Mouse (Mus musculus): ENCODE measurements around the gene Togaram2. TPM values are rescaled to one million over a fixed set of nuclear protein-coding genes. Genes with fewer than 3 reads are reported as not detected.

Gene Togaram2
- polyA plus RNA-seq, 1 experiment from 2014 or later = 0.05 TPM

DNA sequence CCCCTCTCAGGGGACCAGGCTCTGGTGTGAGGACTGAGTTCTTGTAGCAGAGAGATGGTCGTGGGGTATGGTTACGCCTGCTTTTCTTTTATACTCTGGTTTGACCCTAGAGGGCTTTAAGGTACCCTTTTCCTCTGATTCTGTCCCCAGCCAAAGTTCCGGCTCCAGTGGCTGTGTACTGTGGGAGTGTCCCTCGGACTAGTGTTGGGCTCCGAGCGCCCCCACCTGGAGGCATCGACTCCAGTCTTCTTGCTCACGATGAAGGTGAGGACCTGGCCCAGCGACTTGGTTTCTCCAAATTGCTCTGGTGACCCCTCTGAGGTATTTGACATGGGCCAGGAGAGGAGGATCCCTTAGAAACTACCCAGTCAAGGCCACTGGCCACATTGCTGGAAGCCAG lies 14.4 kb downstream of the Togaram2 start:
- Histone ChIP-seq H3K9me3 (no peaks in the 10 kb centered on the region), H3K4me3 (no peak overlapping the region), H3K27ac (replicated peaks) (no peak overlapping the region), H3K36me3 (replicated peaks) (no peaks in the 10 kb centered on the region), H3K27me3 (replicated peaks; ENCODE audit: low read depth, poor library complexity, severe bottlenecking) (no peaks in the 10 kb centered on the region), H3K4me1 (0 out of 2 replicates have a peak, but pooled peaks cover 8% of the 10 kb centered on the region)
- 70% methylated on average over 9 of the region's 9 CpGs for WGBS
- DNase-seq (ENCODE audit: low spot score) = no peak

DNA sequence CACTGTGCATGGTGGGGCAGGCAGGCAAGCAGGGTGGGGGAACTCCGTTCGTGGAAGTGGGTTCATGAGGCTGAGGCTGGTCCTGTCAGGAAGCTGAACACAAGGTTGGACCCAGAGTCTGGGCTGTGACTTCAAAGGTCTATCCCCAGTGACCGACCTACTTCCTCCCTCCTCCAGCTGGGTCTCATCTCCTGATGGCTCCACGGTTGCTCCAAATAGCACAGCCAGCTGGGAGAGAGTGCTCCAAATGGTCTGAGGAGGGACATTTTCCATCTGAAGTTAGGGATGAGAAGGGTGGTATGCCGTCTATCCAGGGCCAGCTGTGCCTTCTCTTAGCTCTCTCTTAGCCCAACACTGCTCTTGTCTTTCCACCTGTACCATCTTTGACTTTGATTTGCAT lies 16.8 kb downstream of the Togaram2 start:
- no peaks in the 10 kb centered on the region for H3K27me3 ChIP-seq (replicated peaks; ENCODE audit: low read depth, poor library complexity, severe bottlenecking)
- H3K4me1 ChIP-seq = peaks cover 15% of the 10 kb centered on the region
- no peaks in the 10 kb centered on the region for H3K9me3 ChIP-seq
- H3K4me3 ChIP-seq = no peak overlapping the region
- DNase-seq (ENCODE audit: low spot score) = no peak
- 83% methylated on average over 5 of the region's 5 CpGs for WGBS
- H3K36me3 ChIP-seq (replicated peaks) = no peaks in the 10 kb centered on the region
- no peak overlapping the region for H3K27ac ChIP-seq (replicated peaks)

DNA sequence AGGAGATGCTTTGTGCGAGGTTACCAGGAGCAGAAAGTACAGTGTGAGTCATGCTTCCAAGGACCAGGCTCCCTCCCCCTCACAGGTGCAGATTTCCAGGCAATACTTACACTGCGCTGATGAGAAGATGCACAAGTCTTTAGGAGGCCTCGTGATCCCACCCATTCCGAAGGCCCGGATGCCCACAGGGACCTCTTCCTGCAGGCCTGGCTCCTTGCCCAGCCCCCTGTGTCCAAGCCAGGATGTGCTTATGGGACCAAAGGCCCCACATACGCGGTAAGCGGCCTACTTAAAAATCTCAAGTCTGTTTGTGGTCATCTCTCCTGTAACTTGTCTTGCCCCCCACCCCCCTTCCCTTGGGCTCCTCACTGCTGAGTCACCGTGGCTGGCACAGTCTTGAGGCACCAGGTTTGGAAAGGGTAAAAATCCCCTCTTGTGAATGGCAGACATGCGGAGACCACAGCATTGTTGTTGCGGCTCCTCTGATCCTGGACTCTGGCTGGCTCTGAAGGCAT lies 18.4 kb downstream of the Togaram2 start:
- H3K36me3 ChIP-seq (replicated peaks) = no peaks in the 10 kb centered on the region
- no peak overlapping the region for H3K27ac ChIP-seq (replicated peaks)
- H3K4me3 ChIP-seq = no peak overlapping the region
- no peaks in the 10 kb centered on the region for H3K9me3 ChIP-seq
- H3K27me3 ChIP-seq (replicated peaks; ENCODE audit: low read depth, poor library complexity, severe bottlenecking) = no peaks in the 10 kb centered on the region
- H3K4me1 ChIP-seq = peaks cover 24% of the 10 kb centered on the region
- 84% methylated on average over 11 of the region's 11 CpGs for WGBS
- no peak for DNase-seq (ENCODE audit: low spot score)

DNA sequence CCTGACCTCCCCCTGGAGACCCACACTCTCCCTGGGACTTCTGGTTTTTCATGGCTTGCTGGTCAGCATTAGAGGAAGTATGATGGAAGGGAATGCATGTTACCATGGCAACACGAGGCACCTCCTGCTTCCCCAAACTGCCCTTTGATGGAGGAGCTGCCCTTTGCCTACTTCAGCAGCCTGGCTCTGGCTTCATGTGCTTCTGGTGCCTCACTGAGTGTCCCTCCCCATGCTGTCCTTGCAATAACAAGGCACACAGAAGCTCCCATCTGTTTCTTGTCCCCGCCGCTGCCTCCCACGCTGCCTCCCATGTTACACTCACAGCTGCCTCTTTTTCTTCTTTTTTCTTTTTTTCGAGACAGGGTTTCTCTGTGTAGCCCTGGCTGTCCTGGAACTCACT lies 20.3 kb downstream of the Togaram2 start:
- Histone ChIP-seq H3K27ac (replicated peaks) (no peak overlapping the region; the same call in 1 of the 2 replicates), H3K4me1 (peaks cover 29% of the 10 kb centered on the region), H3K27me3 (replicated peaks; ENCODE audit: low read depth, poor library complexity, severe bottlenecking) (no peaks in the 10 kb centered on the region), H3K36me3 (replicated peaks) (no peaks in the 10 kb centered on the region), H3K4me3 (no peak overlapping the region), H3K9me3 (no peaks in the 10 kb centered on the region)
- peak; percentile 30 for DNase-seq (ENCODE audit: low spot score)
- 65% methylated on average over 5 of the region's 5 CpGs for WGBS

DNA sequence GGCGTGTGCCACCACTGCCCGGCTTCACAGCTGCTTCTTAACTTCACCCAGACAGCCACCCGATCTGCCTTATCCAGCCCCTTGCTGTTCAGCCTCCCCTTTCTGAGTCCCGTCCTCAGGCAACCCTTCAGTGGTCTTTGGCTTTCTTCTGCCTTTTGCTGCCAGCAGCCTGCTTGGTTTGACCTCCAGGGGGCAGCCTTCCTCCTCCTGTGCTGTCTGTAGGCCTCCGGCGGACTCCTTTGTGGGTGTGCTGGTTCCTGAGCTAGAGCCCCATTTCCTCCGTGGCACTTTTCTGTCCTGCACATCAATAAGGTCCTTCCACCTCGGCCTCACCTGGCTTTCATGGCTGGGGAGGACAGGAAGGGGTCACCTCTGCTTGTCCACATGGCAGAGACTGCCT lies 20.7 kb downstream of the Togaram2 start:
- no peaks in the 10 kb centered on the region for H3K9me3 ChIP-seq
- WGBS = 53% methylated on average over 8 of the region's 8 CpGs
- H3K4me1 ChIP-seq = peaks cover 29% of the 10 kb centered on the region
- DNase-seq (ENCODE audit: low spot score) = peak; percentile 57
- no peaks in the 10 kb centered on the region for H3K36me3 ChIP-seq (replicated peaks)
- H3K27ac ChIP-seq (replicated peaks) = peak overlapping the region; percentile 25; the same call in 1 of the 2 replicates
- no peak overlapping the region for H3K4me3 ChIP-seq
- no peaks in the 10 kb centered on the region for H3K27me3 ChIP-seq (replicated peaks; ENCODE audit: low read depth, poor library complexity, severe bottlenecking)

DNA sequence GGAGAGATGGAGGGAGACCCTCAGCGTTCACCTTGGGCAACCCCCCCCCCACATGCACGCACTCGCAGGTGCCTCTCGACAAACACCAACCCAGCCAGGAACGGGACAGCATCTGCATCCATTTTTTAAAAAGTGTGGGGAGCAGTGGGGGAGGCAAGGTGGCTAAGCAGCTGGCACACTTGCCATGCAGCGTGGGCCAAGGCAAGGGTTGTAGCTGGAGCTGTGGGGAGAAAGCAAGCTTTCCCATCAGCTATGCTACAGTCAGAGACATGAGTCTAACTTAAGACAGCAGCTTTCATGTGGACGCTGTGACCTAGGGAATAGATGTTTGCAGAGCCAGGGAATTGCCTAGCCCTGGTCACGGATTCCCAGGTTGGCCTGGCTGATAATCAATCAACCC lies 22.1 kb downstream of the Togaram2 start:
- Histone ChIP-seq H3K36me3 (replicated peaks) (no peaks in the 10 kb centered on the region), H3K27me3 (replicated peaks; ENCODE audit: low read depth, poor library complexity, severe bottlenecking) (no peaks in the 10 kb centered on the region), H3K4me1 (peaks cover 29% of the 10 kb centered on the region), H3K4me3 (no peak overlapping the region), H3K27ac (replicated peaks) (no peak overlapping the region), H3K9me3 (no peaks in the 10 kb centered on the region)
- 93% methylated on average over 8 of the region's 8 CpGs for WGBS
- no peak for DNase-seq (ENCODE audit: low spot score)

DNA sequence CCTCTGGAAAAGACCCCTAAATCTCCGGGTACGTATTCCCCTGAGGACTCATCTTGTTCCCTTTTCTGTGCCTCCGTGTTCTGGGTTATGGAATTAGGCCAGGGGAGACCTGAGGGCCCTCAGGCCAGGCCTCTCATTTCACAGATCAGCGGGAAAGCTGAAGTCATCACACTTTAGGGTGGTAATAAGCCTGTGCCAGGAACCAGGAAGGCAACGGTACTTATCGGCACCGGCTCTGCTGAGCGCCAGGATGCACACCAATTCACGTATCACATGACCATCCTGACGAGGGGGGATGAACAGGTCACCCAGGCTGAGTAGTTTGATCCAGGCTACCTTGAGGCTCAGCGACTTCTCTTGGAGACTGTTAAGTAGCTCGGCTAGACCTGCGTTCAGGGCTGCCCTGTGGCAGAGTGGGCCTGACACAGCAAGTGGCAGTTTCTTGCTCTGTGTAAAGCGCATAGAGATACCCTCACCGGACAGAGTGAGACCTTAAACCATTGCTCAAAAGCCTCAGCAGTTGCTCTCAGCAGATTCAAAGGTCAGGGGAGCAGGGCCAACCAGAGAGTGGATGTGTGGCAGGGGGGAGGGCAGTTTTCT lies 22.8 kb downstream of the Togaram2 start:
- 81% methylated on average over 15 of the region's 15 CpGs for WGBS
- Histone ChIP-seq H3K4me3 (no peak overlapping the region), H3K4me1 (peaks cover 29% of the 10 kb centered on the region), H3K9me3 (no peaks in the 10 kb centered on the region), H3K36me3 (replicated peaks) (no peaks in the 10 kb centered on the region), H3K27ac (replicated peaks) (peak overlapping the region; percentile 40; the same call in 1 of the 2 replicates), H3K27me3 (replicated peaks; ENCODE audit: low read depth, poor library complexity, severe bottlenecking) (no peaks in the 10 kb centered on the region)
- no peak for DNase-seq (ENCODE audit: low spot score)

DNA sequence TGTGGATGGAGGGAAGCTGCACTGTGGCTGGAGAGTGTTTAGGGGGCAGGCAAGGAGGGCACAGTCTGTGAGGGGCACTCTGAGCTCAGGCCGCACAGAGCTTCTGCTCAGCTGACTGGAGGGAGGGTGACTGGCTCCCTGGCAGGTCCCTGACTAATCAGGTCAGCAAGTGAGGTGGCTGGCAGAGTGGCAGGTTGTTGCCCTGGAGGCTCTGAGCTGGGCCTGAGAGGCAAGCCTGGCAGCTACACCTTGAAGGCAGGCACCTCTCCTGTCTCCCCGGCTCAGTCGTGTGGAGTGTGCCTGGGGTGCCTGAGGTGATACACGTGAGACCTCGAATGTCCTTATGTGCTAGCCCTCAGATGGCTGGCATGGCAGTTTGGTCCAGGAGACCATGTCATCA lies 23.3 kb downstream of the Togaram2 start:
- no peaks in the 10 kb centered on the region for H3K36me3 ChIP-seq (replicated peaks)
- DNase-seq (ENCODE audit: low spot score) = no peak
- no peaks in the 10 kb centered on the region for H3K9me3 ChIP-seq
- H3K27ac ChIP-seq (replicated peaks) = peak overlapping the region; percentile 40; the same call in 1 of the 2 replicates
- no peaks in the 10 kb centered on the region for H3K27me3 ChIP-seq (replicated peaks; ENCODE audit: low read depth, poor library complexity, severe bottlenecking)
- WGBS = 82% methylated on average over 5 of the region's 5 CpGs
- peaks cover 26% of the 10 kb centered on the region for H3K4me1 ChIP-seq
- no peak overlapping the region for H3K4me3 ChIP-seq

DNA sequence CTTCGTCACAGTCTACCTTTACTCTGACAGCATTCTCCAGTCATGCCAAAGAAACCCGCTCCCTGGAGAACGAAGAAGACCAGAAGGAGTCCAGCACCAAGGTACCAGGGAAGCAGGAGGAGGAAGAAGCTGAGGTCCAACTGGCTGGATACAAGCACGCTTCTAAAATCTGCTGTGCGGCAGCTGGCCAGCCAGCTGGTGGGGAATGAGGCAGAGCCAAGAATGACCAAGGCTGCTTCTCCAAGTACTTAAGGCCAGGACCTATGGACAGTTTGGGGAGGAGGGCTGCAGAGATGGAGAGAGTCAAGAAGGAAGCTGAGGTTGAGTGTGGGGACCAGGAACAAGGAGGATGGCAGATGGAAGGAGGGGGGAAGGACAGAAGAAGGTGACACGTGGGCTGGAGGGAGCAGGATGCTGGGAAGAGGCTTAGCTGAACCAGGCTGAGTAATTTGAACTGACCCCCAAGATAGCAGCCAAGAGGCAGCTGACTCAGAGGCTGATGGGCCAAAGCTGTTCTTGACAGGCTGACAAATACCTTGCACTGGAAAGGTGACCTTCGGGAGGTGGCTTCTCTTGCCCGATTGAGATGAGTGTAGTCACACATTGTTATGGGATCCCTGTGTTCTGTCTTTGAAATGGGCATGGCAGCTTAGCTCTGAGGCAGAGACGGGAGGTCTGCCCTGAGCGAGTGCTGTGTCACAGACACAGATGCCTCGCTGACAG lies 25.0 kb downstream of the Togaram2 start:
- no peak for DNase-seq (ENCODE audit: low spot score)
- no peak overlapping the region for H3K4me3 ChIP-seq
- no peaks in the 10 kb centered on the region for H3K27me3 ChIP-seq (replicated peaks; ENCODE audit: low read depth, poor library complexity, severe bottlenecking)
- H3K36me3 ChIP-seq (replicated peaks) = no peaks in the 10 kb centered on the region
- H3K4me1 ChIP-seq = peaks cover 21% of the 10 kb centered on the region
- WGBS = 82% methylated on average over 11 of the region's 11 CpGs
- H3K9me3 ChIP-seq = no peaks in the 10 kb centered on the region
- no peak overlapping the region for H3K27ac ChIP-seq (replicated peaks)

DNA sequence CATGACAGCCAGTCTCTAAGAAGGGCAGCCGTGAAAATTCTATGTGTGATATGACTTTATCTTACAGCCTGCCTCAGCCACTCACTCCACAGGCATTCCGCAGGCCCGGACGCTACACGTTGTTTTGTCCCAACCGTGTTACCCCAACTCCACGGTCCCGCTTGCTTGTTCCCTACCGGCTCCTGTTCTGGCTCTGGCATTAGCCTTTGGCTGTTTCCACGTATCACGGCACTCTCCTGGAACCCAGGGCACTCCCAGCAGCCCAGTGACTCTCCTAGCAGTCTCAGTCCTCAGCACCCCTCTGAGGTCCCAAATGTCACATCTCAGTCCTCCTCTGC lies 25.5 kb downstream of the Togaram2 start:
- no peaks in the 10 kb centered on the region for H3K36me3 ChIP-seq (replicated peaks)
- no peak overlapping the region for H3K27ac ChIP-seq (replicated peaks)
- WGBS = 90% methylated on average over 11 of the region's 11 CpGs
- H3K27me3 ChIP-seq (replicated peaks; ENCODE audit: low read depth, poor library complexity, severe bottlenecking) = no peaks in the 10 kb centered on the region
- no peak overlapping the region for H3K4me3 ChIP-seq
- DNase-seq (ENCODE audit: low spot score) = no peak
- H3K4me1 ChIP-seq = peaks cover 16% of the 10 kb centered on the region
- H3K9me3 ChIP-seq = no peaks in the 10 kb centered on the region

DNA sequence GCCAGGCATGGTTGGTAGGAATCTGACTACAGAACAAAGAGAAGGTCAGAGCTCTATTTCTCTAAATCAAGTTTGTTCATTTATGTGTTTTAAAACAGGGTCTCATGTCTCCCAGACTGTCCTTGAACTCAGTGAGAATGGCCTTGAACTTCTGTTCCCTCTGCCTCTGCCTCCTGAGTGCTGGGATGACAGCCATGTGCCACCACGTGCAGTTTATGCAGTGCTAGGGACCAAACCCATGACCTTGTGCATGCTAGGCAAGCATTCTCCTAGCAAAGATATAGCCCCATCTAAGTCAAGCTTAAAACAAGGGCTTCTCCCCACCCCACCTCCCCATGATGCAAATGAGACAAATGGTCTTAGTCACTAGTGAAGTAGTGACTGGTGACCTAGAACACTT lies 32.1 kb downstream of the Togaram2 start:
- no peaks in the 10 kb centered on the region for H3K4me1 ChIP-seq
- WGBS = 78% methylated on average over 1 of the region's 1 CpGs
- no peaks in the 10 kb centered on the region for H3K9me3 ChIP-seq
- no peaks in the 10 kb centered on the region for H3K36me3 ChIP-seq (replicated peaks)
- H3K27ac ChIP-seq (replicated peaks) = no peak overlapping the region
- no peaks in the 10 kb centered on the region for H3K27me3 ChIP-seq (replicated peaks; ENCODE audit: low read depth, poor library complexity, severe bottlenecking)
- H3K4me3 ChIP-seq = no peak overlapping the region
- DNase-seq (ENCODE audit: low spot score) = no peak

DNA sequence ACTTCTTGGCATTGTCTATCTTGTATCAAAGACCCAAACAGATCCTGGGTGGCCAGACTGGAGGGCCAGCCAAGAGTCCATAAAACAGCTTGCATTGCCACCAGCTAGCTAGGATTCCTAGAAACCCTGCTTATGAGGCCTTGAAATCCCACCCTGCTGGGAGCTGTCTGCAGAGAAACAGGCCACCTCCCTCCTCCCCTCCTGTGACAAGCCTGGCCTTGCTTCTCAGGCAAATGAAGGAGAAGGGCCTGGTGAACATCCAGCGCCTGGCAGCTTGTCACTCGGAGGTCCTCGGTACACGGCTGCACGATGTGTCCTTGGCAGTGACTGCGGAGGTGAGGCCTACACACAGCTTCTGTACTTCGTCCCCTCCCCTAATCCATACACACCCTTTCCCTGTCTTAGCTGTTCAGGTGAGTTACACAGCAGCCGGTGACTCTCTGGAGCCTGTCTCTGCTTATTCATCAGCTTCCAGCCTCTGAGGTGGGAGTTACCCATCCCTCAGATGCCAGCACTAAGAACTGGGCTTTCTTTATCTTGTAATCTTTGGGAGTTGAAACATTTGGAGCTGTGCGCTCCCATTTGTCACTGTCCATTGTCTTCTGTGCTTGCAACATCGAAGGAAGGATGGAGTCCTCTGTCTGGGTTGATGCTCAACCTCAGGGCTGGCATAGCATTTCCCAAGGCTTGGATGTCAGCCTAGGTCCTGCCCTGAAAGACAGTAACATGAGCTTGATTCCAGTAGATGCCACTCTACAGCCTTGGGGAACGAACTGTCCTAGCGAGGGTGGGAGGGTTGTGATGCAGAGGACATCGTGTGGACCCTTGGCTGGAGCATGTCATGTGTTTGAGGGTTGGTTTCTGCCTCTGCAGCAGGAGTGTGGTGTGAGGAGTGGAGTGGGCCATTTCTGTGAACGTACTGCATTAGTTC lies 32.8 kb downstream of the Togaram2 start:
- no peak for DNase-seq (ENCODE audit: low spot score)
- Histone ChIP-seq H3K4me3 (no peak overlapping the region), H3K4me1 (no peaks in the 10 kb centered on the region), H3K9me3 (no peaks in the 10 kb centered on the region), H3K27ac (replicated peaks) (no peak overlapping the region), H3K27me3 (replicated peaks; ENCODE audit: low read depth, poor library complexity, severe bottlenecking) (no peaks in the 10 kb centered on the region), H3K36me3 (replicated peaks) (no peaks in the 10 kb centered on the region)
- 88% methylated on average over 14 of the region's 14 CpGs for WGBS
